Mouse (Mus musculus): ENCODE data around the gene Atg4d.

- TF ChIP-seq CTCF (IDR thresholded peaks at IDR 0.05; ENCODE audit: low read depth) (peak; percentile 58), EP300 (optimal IDR thresholded peaks at IDR 0.05) (no peak)
Measured at GRCm38 (mm10) chr9:21237368-21238003, 27.6 kb upstream of the Atg4d start.
